Mouse (Mus musculus) left cerebral cortex, adult 2 months (tissue): ENCODE measurements around the gene Lamtor2. TPM values are rescaled to one million over a fixed set of nuclear protein-coding genes. Genes with fewer than 3 reads are reported as not detected.
A peak's percentile ranks its signal among the peaks of the same experiment; 100 is the strongest.

Experiments
- DNase-seq, 2 experiments: peaks; one replicate each; pipeline ENCODE4 v3.0.0; 2021 to 2022; ENCODE audit warnings: low spot score in 2 of 2, mixed read lengths in 1 of 2; ENCODE audit errors: extremely low spot score in 1 of 2
- H3K27ac ChIP-seq: fragments of 200-600 bp; 2 replicates; pipeline ENCODE4 v1.8.1; 2022
- H3K4me3 ChIP-seq: fragments of 200-600 bp; 2 replicates; pipeline ENCODE4 v1.8.1; 2022
- CTCF ChIP-seq: fragments of 200-600 bp; IDR thresholded peaks from 2 replicates; pipeline ENCODE4 v1.8.1; 2022; ENCODE audit warnings: antibody characterized with exemption, mild to moderate bottlenecking, moderate library complexity
- intact Hi-C: fragments of 180-260 bp; cut with DNase I; formaldehyde crosslinking; loops from one replicate; pipeline ENCODE4 v1.15.1; 2025
- total RNA-seq, 2 experiments: library from RNA; stranded (reverse); gene quantifications; 2 replicates each; pipeline ENCODE4 v1.2.3; 2021

Gene Lamtor2
- total RNA-seq, 2 experiments from 2014 or later, result 98.3 to 99.1 TPM

DNA sequence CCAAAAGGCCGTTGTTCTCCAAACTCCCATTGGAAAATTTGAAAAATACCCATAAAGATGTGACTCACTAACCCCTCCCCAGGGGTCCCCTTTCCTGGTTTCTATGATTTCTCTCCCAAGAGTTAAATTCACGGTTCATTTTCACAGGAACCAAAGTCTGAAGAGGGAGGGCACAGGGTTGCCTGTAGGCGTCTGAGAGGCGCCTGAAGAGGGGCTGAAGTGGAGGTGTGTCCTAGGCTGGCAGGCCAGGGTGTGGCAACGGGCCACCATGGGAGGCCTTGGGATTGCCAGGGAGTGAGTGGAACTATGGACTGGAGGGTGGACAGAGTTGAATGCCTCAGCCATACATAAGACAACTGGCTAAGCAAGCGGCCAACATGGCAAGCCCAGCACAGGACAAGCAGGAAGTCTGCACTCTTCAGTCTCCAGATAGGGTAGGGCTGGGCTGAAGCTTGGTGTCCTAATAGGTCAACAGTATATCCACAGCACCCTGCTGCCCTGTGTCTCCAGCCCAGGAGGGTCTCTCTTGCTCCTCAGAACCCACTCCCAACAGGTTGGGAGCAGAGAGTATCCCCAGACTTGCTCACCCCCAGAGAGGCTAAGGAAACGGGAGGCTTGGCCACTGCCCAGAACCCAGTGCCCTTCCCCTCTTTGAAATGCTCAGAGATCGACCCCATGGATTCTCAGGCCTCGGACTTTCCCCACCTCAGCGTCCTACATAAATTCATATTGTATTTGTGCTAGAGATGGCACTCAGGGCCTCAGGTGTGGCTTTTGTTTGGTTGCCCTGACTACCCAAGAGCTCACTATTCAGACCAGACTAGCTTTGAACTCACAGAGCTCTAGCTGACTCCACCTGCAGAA, 38.4 kb downstream of the Lamtor2 start:
- no peak for TF ChIP-seq CTCF
- H3K4me3 ChIP-seq, result no peak overlapping the region
- no peak overlapping the region for H3K27ac ChIP-seq
- intact Hi-C loops, result no loop called here
- no peak for DNase-seq

DNA sequence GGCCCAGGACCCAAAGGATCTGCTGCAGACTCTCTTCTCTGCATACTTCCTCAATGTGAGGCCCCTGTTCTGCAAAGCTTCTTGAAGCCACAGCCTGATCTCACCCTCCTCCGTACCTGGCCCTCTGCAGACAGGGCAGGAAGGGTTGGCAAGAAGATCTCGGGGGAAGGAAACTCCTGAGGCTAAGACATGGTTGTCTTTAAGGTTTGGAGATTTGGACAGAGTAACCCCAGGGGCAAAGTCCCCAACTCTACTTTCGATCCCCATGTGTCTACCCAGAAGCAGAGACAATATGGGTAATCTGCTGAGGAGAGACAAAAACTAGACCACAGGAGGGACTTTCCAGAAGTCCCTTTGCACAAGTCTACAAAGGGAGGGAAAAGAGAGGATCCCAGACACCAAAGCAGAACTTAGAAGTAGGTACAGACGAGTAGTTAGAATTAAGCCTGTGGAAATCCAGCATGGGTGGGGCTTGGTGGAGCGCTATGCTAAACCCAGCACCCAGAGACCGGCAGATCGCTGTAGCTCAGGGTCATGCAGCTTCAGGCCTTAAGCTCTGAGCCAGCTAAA, 39.2 kb downstream of the Lamtor2 start:
- H3K4me3 ChIP-seq, result no peak overlapping the region
- DNase-seq, result no peak
- H3K27ac ChIP-seq, result no peak overlapping the region
- intact Hi-C loops, result no loop called here
- TF ChIP-seq CTCF, result no peak

DNA sequence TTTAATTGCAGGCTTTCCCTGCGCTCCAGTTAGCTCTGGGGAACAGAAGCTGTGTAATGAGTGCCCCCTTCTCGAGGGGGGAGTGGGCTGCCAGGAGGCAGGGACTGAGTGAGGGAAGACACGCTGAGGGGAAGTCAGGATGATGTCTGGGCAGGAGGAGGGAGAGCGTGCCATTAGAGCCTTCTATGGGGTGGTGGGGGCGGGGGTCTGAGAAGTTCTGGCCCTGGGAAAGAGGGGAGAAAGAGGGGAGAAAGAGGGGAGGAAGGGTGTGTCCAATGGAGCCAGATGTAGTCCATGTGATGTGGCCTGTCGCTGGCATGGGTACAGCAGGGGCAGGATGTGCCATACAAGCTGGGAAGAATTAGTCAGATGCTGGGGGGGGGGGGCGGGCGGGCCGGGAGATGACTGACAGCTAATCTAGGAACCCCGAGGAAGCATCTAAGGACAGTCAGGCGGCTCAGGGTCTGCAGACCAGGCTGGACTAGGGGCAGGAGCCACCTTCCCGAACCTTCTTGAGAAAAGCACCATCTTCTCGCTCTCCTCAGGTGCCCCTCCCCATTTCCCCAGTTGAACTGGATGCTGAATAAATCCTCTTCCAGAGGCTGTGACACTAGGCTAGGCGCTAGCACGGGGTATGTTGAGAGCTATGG, 39.9 kb downstream of the Lamtor2 start:
- intact Hi-C loops, result no loop called here
- DNase-seq, result no peak

DNA sequence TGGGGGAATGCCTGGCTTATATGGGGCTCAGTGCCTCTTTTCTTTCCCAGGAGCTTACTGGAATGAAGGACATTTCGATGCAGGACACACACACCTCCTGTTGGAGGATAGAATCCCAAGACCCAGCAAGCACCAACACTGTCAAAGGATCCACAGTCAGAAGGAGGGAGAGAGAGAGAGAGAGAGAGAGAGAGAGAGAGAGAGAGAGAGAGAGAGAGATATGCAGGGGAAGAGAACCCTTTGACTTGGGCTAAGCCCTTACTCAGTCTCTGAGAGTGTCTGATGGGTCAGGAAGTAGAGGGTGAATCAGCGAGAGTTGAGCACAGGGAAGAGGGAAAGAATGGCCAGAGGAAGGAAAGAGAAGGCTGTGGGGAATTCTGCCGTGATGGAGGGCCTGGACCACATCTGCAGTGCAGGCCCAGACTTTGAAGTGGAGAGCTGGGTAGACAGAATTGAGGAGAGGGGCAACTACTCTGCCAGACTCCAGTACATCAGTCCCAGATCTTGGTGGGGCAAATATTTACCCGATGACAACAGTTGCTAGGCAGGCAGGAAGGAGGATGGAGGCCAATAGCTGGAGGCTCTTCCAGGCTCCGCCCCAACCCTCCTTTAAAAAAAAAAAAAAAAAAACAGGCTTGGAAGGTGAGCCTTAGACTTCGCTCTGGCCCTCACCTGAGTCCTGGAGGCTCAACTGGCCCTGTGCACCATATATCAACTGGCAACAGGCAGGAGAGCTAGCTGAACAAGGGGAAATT, 40.6 kb downstream of the Lamtor2 start:
- no peak for DNase-seq
- intact Hi-C loops, result no loop called here

More for the DNA sequence above, 39.9 kb downstream of the Lamtor2 start:
- no peak for TF ChIP-seq CTCF
- Histone ChIP-seq H3K4me3 (no peak overlapping the region), H3K27ac (no peak overlapping the region)

DNA sequence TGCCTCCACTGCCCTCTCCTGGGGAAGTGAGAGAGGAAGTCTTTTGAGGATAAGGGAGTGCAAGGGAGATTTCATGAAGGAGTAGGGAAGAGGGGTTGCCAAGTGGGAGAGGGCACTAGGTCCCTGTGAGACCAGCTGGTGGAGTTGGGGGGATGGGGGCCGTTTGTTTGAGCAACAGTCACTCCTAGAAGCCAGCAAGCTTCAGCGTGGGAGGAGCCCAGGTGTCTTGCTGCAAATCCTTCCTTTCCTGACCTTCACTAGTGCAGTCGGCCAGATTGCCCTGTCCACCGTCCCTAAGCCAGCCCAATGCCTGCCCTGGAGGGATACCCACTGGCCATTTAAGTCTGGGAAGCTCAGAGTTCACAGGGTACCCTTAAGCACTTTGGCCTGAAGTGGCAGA, 41.3 kb downstream of the Lamtor2 start:
- intact Hi-C loops, result no loop called here
- H3K4me3 ChIP-seq, result no peak overlapping the region
- no peak for DNase-seq
- TF ChIP-seq CTCF, result no peak
- no peak overlapping the region for H3K27ac ChIP-seq

More for the DNA sequence above, 40.6 kb downstream of the Lamtor2 start:
- H3K4me3 ChIP-seq, result no peak overlapping the region
- no peak for TF ChIP-seq CTCF
- no peak overlapping the region for H3K27ac ChIP-seq

DNA sequence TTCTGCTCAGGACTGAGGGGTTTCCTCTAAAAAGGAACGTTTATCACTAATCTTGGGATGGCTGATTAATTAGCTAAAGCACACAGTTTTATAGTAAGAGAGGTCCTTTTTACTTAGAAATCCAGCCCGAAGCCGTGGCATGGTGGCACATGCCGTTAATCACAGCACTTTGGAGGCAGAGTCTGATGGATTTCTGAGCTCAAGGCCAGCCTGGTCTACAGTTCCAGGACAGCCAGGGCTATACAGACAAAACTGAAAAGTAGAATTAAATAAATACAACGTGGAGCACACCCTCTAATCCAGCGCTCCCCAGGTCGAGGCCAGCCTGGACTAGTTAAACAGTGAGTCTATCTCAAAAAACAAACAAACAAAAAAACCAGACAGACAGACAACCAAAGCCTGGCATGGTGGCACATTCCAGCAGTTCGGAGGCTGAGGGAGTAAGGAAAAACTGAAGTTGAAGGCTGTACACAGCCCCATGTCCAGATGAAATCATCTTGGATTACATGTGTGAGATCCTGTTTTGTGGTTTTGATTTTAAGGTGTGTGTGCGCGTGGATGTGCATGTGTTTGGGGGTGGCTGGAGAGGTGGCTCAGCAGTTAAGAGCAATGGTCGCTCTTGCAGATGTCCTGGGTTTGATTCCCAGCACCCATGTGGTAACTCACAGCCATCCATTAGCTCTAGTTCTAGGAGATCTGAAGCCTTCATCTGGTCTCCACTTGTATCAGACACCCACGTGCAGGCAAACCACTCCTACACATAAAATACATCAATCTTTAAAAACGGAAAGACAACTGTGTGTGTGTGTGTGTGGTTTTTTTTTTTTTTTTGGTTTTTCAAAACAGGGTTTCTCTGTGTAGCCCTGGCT, 42.2 kb downstream of the Lamtor2 start:
- intact Hi-C loops, result no loop called here
- DNase-seq, result no peak
- Histone ChIP-seq H3K4me3 (peak overlapping the region; percentile 33), H3K27ac (peak overlapping the region; percentile 76)
- no peak for TF ChIP-seq CTCF

DNA sequence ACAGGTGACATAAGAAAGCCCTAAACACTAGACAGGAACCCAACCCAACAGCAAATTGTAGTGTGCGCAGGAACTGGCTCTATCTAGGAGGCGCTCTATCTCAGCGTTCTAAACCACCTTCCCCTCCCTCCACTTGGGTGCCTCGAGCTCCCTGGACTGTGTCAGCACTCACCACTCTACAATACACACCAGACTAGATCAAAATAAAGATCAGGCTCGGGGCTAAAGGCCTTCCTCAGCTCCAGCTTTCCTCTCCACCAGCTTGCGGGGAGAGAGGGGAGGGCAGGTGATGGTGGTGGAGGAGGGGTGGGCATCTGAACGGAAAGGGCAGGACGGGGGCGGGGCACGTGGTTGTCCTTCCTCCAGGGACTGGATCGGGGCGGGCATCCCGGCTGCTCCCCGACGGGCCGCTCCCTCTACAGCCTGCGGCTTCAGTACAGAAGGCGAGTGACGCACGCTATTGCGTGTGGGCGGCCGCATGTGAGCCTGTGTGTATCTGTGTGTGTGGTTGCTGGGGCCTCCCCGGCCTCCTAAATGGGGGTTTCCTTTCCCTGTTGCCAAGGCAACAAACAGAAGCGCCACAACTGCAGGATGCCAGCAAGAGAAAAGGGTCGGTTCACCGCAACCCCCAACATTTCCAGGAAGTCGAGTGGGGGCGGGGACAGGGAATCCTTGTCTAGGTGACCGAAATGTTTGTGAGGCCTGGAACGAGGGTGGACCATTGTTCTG, 43.0 kb downstream of the Lamtor2 start, which contains the start of gene Lmna:
Gene Lmna, minus strand, starts transcription at position 265 of the 729 bp plus-strand sequence.
- H3K27ac ChIP-seq, result peak within 1 kb of the TSS; percentile 76
- intact Hi-C loops, result no loop called here
- peak; percentile 86 to 90 for DNase-seq

DNA sequence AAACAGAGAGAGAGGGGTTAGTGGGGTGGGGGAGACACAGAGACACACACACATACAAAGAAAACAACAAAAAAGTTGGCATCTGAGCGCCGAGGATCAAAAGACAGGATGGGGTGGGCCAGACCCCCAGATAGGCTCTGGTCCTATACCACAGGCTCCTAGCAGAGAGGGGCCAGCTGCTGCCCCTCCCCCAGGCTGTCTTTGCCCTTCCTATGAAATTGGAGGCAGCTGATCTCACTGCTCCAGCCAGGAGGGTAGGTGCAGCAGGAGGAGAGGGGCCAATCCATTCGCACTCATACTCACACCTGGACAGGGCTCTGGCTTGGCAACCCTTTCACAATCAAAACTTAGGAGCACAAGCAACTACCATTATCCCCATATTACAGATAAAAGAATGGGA, 43.6 kb downstream of the Lamtor2 start:
- intact Hi-C loops, result no loop called here
- DNase-seq, result no peak
- TF ChIP-seq CTCF, result no peak
- H3K27ac ChIP-seq, result peak overlapping the region; percentile 76
- H3K4me3 ChIP-seq, result peak overlapping the region; percentile 33

More for the DNA sequence above, 43.0 kb downstream of the Lamtor2 start, which contains the start of gene Lmna:
- TF ChIP-seq CTCF, result peak; percentile 34
- peak within 1 kb of the TSS; percentile 33 for H3K4me3 ChIP-seq

DNA sequence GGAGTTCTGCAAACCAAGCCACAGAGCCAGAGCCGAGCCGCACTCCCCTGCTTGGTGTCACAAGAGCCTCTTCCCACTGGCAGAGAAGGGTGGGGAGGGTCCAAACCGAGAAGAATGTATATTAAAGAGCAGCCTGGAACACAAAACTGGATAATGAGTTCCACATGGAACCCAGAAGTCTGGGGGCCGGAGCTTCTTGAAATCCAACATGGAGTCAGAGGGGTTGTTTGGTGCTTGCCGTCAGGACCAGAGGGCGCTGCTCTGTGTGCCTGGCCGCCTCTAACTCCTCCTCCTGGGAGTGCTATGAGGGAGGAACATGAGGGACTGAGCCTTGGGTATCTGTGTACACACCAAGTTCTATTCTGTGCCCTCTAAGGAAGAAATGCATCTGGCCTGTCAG, 47.1 kb downstream of the Lamtor2 start:
- intact Hi-C loops, result no loop called here
- Histone ChIP-seq H3K4me3 (no peak overlapping the region), H3K27ac (no peak overlapping the region)
- no peak for TF ChIP-seq CTCF
- no peak for DNase-seq

DNA sequence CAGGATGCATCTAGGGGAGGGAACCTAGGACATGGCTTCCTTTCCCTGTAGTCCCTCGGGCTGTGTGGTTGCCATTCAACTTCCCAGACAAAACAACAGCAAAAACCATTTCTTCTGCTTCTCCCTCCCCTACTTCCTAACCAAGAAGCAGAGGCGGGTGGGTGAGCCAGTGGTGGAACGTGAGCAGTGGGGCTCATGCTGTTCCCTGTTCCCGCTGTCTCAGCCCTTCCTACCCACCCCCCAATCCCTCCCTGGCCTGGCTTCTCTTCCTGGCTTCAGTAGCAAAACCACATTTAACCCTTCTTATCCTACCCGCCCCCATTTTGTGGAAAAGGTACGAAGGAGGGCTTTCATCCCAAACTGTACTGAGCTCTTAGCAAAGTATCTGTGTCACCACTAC, 47.8 kb downstream of the Lamtor2 start:
- no peak overlapping the region for H3K4me3 ChIP-seq
- DNase-seq, result no peak
- intact Hi-C loops, result no loop called here
- no peak overlapping the region for H3K27ac ChIP-seq
- no peak for TF ChIP-seq CTCF
